Mouse (Mus musculus) hindbrain, embryonic 11.5 days (tissue): ENCODE data around the gene Gdf9. TPM values are rescaled to one million over a fixed set of nuclear protein-coding genes. Genes with fewer than 3 reads are reported as not detected.

ENCODE experiments used
- ATAC-seq: fragments of 200-750 bp; cut with Nextera tagmentation; 2 replicates; pipeline ENCODE4 v1.8.0; 2017; ENCODE audit warnings: mild to moderate bottlenecking, moderate TSS enrichment, moderate library complexity; ENCODE audit not compliant: low FRiP score
- DNase-seq: peaks from one replicate; pipeline ENCODE4 v3.0.0-alpha.2; 2015; ENCODE audit warnings: low spot score
- H3K27ac ChIP-seq: fragments of 300-500 bp; sonication (generic); 2 replicates; pipeline ENCODE4 v1.5.1; 2014; ENCODE audit warnings: mild to moderate bottlenecking, low read depth, low read length
- H3K27me3 ChIP-seq: fragments of 300-500 bp; sonication (generic); 2 replicates; pipeline ENCODE4 v1.6.1; 2014; ENCODE audit warnings: mild to moderate bottlenecking, low read length, moderate library complexity, mixed read lengths; ENCODE audit not compliant: control insufficient read depth, insufficient read depth
- H3K36me3 ChIP-seq: fragments of 300-500 bp; sonication (generic); 2 replicates; pipeline ENCODE4 v1.6.1; 2014; ENCODE audit warnings: mild to moderate bottlenecking, low read length, moderate library complexity, mixed read lengths; ENCODE audit not compliant: control insufficient read depth, insufficient read depth
- H3K4me1 ChIP-seq: fragments of 300-500 bp; sonication (generic); replicated peaks from 2 replicates; pipeline ENCODE4 v1.6.1; 2014; ENCODE audit warnings: low read length, mixed read lengths; ENCODE audit not compliant: control insufficient read depth, insufficient read depth
- H3K4me2 ChIP-seq: fragments of 300-500 bp; sonication (generic); replicated peaks from 2 replicates; pipeline ENCODE4 v1.6.1; 2014; ENCODE audit warnings: mild to moderate bottlenecking, low read depth, low read length
- H3K4me3 ChIP-seq: fragments of 300-500 bp; sonication (generic); 2 replicates; pipeline ENCODE4 v1.5.1; 2014; ENCODE audit warnings: low read depth, low read length
- H3K9ac ChIP-seq: fragments of 300-500 bp; sonication (generic); 2 replicates; pipeline ENCODE4 v1.6.1; 2014; ENCODE audit warnings: low read depth, low read length
- H3K9me3 ChIP-seq: fragments of 300-500 bp; sonication (generic); 2 replicates; pipeline ENCODE4 v1.6.1; 2016; ENCODE audit warnings: low read length; ENCODE audit not compliant: control insufficient read depth
- WGBS: fragments of 180-500 bp; shearing (Covaris S2); extraction: QIAGEN DNeasy Blood & Tissue Kit; methylation state at CpG from one replicate; pipeline ENCODE4 v1.1.7; 2014; 5-methylcytosine and 5-hydroxymethylcytosine counted together
- polyA plus RNA-seq: library from polyadenylated mRNA; unstranded; fragments of >200 nt; fragmentation: Nextera tagmentation; extraction: Ambion mirVana; gene quantifications from 2 replicates; pipeline ENCODE4 v1.2.1, GENCODE M21; 2014

The Gdf9 gene
- polyA plus RNA-seq, 1 experiment from 2014 or later: 2.8 TPM

- H3K27ac ChIP-seq: no peak overlapping the region
- no peaks in the 10 kb centered on the region for H3K36me3 ChIP-seq
- H3K27me3 ChIP-seq: peaks cover 38% of the 10 kb centered on the region
- DNase-seq (peak; percentile 46), ATAC-seq (peak; percentile 33; the same call in 1 of the 2 replicates)
- 0 out of 2 replicates have a peak overlapping the region, but pooled peaks have one; percentile 11 for H3K4me2 ChIP-seq
- no peak overlapping the region for H3K9ac ChIP-seq
- WGBS: 16% methylated on average over 27 of the region's 27 CpGs
- no peaks in the 10 kb centered on the region for H3K9me3 ChIP-seq
- H3K4me1 ChIP-seq: no peaks in the 10 kb centered on the region
- no peak overlapping the region for H3K4me3 ChIP-seq
These were observed 56.2 kb downstream of the Gdf9 start for GRCm38 (mm10) chr11:53486822-53487594.

Other genes with a start within 250 kb of the Gdf9 start
- 112 and 115 TPM in 2 replicates for gene Hspa4, start 130.6 kb upstream of the Gdf9 start, polyA plus RNA-seq
- gene Zcchc10, start 106.3 kb upstream of the Gdf9 start, polyA plus RNA-seq: 22.7 and 25.3 TPM in 2 replicates
- 43.0 and 120 TPM in 2 replicates for gene Aff4, start 80.2 kb upstream of the Gdf9 start, polyA plus RNA-seq
- 0.48 TPM in 1 of 2 replicates, not detected in the other for gene Leap2, start 7.9 kb upstream of the Gdf9 start, polyA plus RNA-seq
- 564 and 595 TPM in 2 replicates for gene Uqcrq, start 192 bp upstream of the Gdf9 start, polyA plus RNA-seq
- 0.19 TPM in 1 of 2 replicates, not detected in the other for gene Gm10447, start 26.1 kb downstream of the Gdf9 start, polyA plus RNA-seq
- gene Shroom1, start 26.2 kb downstream of the Gdf9 start, polyA plus RNA-seq: 2.1 and 2.9 TPM in 2 replicates
- gene Gm9837, start 39.5 kb downstream of the Gdf9 start, polyA plus RNA-seq: not detected in 2 replicates
- gene Gm9945, start 49.1 kb downstream of the Gdf9 start, polyA plus RNA-seq: not detected in 2 replicates
- 0.06 and 0.25 TPM in 2 replicates for gene Sowaha, start 49.3 kb downstream of the Gdf9 start, polyA plus RNA-seq
- 13.5 and 15.8 TPM in 2 replicates for gene Sept8, start 88.2 kb downstream of the Gdf9 start, polyA plus RNA-seq
- gene Kif3a, start 136.4 kb downstream of the Gdf9 start, polyA plus RNA-seq: 106 and 118 TPM in 2 replicates
- 2.3 and 2.8 TPM in 2 replicates for gene Il4, start 187.6 kb downstream of the Gdf9 start, polyA plus RNA-seq
- gene Il13, start 203.7 kb downstream of the Gdf9 start, polyA plus RNA-seq: not detected in 2 replicates